Comparison of ENCODE assay signal across 8 mouse cellular contexts in the genomic region with DNA sequence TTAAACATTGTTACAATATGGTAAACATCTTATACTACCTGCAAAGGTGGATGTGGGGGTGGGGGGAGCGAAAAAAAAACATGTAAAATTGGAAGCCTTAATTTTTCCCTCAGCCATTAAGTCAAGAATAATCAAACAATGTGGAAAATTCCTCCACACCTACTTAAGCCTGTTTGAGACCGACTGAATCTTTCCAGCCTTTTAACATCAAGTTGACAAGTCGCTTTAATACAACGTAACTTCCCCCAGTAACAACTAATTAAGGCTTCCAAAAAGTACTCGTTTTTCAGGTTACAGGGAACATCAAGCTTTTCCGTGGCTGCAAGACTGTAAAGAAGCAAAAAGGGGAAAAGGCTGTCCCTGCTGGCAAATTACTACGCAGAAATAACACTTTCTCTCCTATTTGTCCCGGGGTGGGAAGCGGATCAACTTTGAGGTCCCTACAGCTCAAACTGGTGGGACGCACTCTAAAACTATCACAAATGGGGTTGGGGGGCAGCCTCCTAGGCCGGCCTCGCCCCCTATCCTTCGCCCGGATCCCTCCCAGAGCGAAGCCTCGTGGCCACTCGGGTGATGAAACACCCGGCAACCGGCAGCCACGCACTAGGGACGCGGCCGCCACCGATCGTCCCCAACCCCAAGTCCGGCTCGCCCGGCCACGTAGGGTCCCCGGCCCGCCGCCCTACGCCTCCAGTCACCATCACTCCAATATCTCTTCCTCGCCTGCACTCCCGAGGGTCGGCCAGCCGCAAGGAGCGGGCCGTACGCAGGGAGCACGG. TPM values are rescaled to one million over a fixed set of nuclear protein-coding genes. Genes with fewer than 3 reads are reported as not detected.
DNase-seq lines count a peak whose midpoint lies in the region; ATAC-seq and TF ChIP-seq lines count a peak whose summit lies in the region.

No protein-coding gene starts in this region.

- no peak for DNase-seq in heart, postnatal 36 days
- DNase-seq in limb, embryonic 14.5 days (ENCODE audit: low spot score): peak; percentile 45
- DNase-seq in left cerebral cortex, postnatal 14 days (ENCODE audit: low spot score in 2 of 2): no peak
- no peak for DNase-seq in gastrocnemius, postnatal 25 days

- no peak for TF ChIP-seq EP300 in ES-Bruce4 (IDR thresholded peaks at IDR 0.05; ENCODE audit: insufficient read depth, low read depth, low read length)

- intact Hi-C loops in heart, postnatal 36 days (cut with DNase I): loop anchor here (2.0 kb wide), 1 partner anchor 39 kb away; a partner anchor contains a TSS
- intact Hi-C loops in left cerebral cortex, postnatal 14 days (cut with DNase I): no loop called here

- peaks cover 19% of the 10 kb centered on the region for H3K36me3 ChIP-seq in heart, embryonic 12.5 days
- peaks cover 17% of the 10 kb centered on the region for H3K36me3 ChIP-seq in ES-Bruce4 (ENCODE audit: control insufficient read depth, insufficient read depth, low read length, poor library complexity, severe bottlenecking)
- H3K36me3 ChIP-seq in erythroblast, embryonic 14.5 days (ENCODE audit: control insufficient read depth): peaks cover 29% of the 10 kb centered on the region
- H3K36me3 ChIP-seq in limb, embryonic 14.5 days (ENCODE audit: control insufficient read depth, insufficient read depth, low read length): peaks cover 23% of the 10 kb centered on the region
- peaks cover 18% of the 10 kb centered on the region for H3K36me3 ChIP-seq in neural tube, embryonic 13.5 days

- H3K4me2 ChIP-seq in heart, embryonic 12.5 days: peak overlapping the region; percentile 78
- H3K4me2 ChIP-seq in limb, embryonic 14.5 days (replicated peaks; ENCODE audit: low read depth, low read length, severe bottlenecking): peak overlapping the region; percentile 82
- H3K4me2 ChIP-seq in neural tube, embryonic 13.5 days: peak overlapping the region; percentile 73

- peak; percentile 69 for ATAC-seq in heart, embryonic 12.5 days (ENCODE audit: insufficient number of reproducible peaks, low FRiP score)
- ATAC-seq in limb, embryonic 14.5 days (ENCODE audit: low FRiP score, low read depth): no peak; the same call in 1 of the 2 replicates
- no peak; the same call in 1 of the 2 replicates for ATAC-seq in neural tube, embryonic 13.5 days (ENCODE audit: low read depth)

- 1% methylated on average over 41 of the region's 41 CpGs for WGBS in heart, embryonic 12.5 days
- 1% methylated on average over 41 of the region's 41 CpGs for WGBS in limb, embryonic 14.5 days
- WGBS in neural tube, embryonic 13.5 days: under 1% methylated on average over 41 of the region's 41 CpGs

- peak overlapping the region; percentile 97 for H3K27ac ChIP-seq in heart, embryonic 12.5 days (ENCODE audit: poor library complexity, severe bottlenecking)
- peak overlapping the region; percentile 80 for H3K27ac ChIP-seq in ES-Bruce4 (ENCODE audit: insufficient read depth, low read length)
- peak overlapping the region; percentile 88 for H3K27ac ChIP-seq in limb, embryonic 14.5 days (replicated peaks; ENCODE audit: low read depth, low read length)
- peak overlapping the region; percentile 91 for H3K27ac ChIP-seq in neural tube, embryonic 13.5 days (replicated peaks)

- H3K4me1 ChIP-seq in heart, embryonic 12.5 days (replicated peaks): peaks cover 15% of the 10 kb centered on the region
- peaks cover 2% of the 10 kb centered on the region for H3K4me1 ChIP-seq in ES-Bruce4 (ENCODE audit: control insufficient read depth, insufficient read depth, low read length)
- H3K4me1 ChIP-seq in erythroblast, embryonic 14.5 days (ENCODE audit: control insufficient read depth): peaks cover 36% of the 10 kb centered on the region
- peaks cover 9% of the 10 kb centered on the region for H3K4me1 ChIP-seq in limb, embryonic 14.5 days (ENCODE audit: control insufficient read depth, insufficient read depth, low read length)
- H3K4me1 ChIP-seq in neural tube, embryonic 13.5 days (replicated peaks): peaks cover 20% of the 10 kb centered on the region

- no peaks in the 10 kb centered on the region for H3K27me3 ChIP-seq in heart, embryonic 12.5 days (replicated peaks)
- H3K27me3 ChIP-seq in ES-Bruce4 (ENCODE audit: control insufficient read depth, insufficient read depth, low read length, poor library complexity, severe bottlenecking): no peaks in the 10 kb centered on the region
- no peaks in the 10 kb centered on the region for H3K27me3 ChIP-seq in erythroblast, embryonic 14.5 days (ENCODE audit: control insufficient read depth)
- H3K27me3 ChIP-seq in limb, embryonic 14.5 days (ENCODE audit: control insufficient read depth, insufficient read depth, low read length): no peaks in the 10 kb centered on the region
- H3K27me3 ChIP-seq in neural tube, embryonic 13.5 days: no peaks in the 10 kb centered on the region

- H3K4me3 ChIP-seq in heart, embryonic 12.5 days: peak overlapping the region; percentile 81
- peak overlapping the region; percentile 90 for H3K4me3 ChIP-seq in ES-Bruce4 (ENCODE audit: low read depth, low read length)
- H3K4me3 ChIP-seq in erythroblast, embryonic 14.5 days (replicated peaks): peak overlapping the region; percentile 91
- H3K4me3 ChIP-seq in limb, embryonic 14.5 days (replicated peaks; ENCODE audit: low read length): peak overlapping the region; percentile 91
- H3K4me3 ChIP-seq in neural tube, embryonic 13.5 days: peak overlapping the region; percentile 83

- H3K9ac ChIP-seq in heart, embryonic 12.5 days: peak overlapping the region; percentile 87
- H3K9ac ChIP-seq in ES-Bruce4 (ENCODE audit: low read depth, poor library complexity, severe bottlenecking): peak overlapping the region; percentile 86
- H3K9ac ChIP-seq in limb, embryonic 14.5 days (ENCODE audit: low read depth, low read length, severe bottlenecking): peak overlapping the region; percentile 86
- H3K9ac ChIP-seq in neural tube, embryonic 13.5 days: peak overlapping the region; percentile 89

- no peak for TF ChIP-seq POLR2A in ES-Bruce4 (IDR thresholded peaks at IDR 0.05; ENCODE audit: insufficient read depth, low read length)
- no peak for TF ChIP-seq POLR2A in limb, embryonic 14.5 days (IDR thresholded peaks at IDR 0.05; ENCODE audit: borderline replicate concordance, extremely low read depth, insufficient read depth, insufficient read length)

- H3K9me3 ChIP-seq in heart, embryonic 12.5 days (replicated peaks): no peaks in the 10 kb centered on the region
- H3K9me3 ChIP-seq in ES-Bruce4 (replicated peaks; ENCODE audit: control insufficient read depth, insufficient read depth, low read length, poor library complexity, severe bottlenecking): no peaks in the 10 kb centered on the region
- no peaks in the 10 kb centered on the region for H3K9me3 ChIP-seq in erythroblast, embryonic 14.5 days (ENCODE audit: control insufficient read depth, low read length)
- no peaks in the 10 kb centered on the region for H3K9me3 ChIP-seq in limb, embryonic 14.5 days (ENCODE audit: control insufficient read depth, low read length)
- no peaks in the 10 kb centered on the region for H3K9me3 ChIP-seq in neural tube, embryonic 13.5 days

- TF ChIP-seq CTCF in ES-Bruce4 (IDR thresholded peaks at IDR 0.05; ENCODE audit: low read depth, low read length): no peak

RNA-seq across cellular contexts. Expression of a gene that starts 0.5 kb away (rescaled TPM):
- polyA plus RNA-seq in heart, embryonic 12.5 days (2016; fragmentation: Nextera tagmentation; extraction: Ambion mirVana): 43.7 and 47.6 TPM in 2 replicates
- total RNA-seq in heart, postnatal 36 days (2021): 10 to 100 TPM; 21.9 to 29.4 TPM
- polyA plus RNA-seq in ES-Bruce4 (2011; ENCODE audit: insufficient read depth, insufficient read length, low read depth, missing spikeins): 132 and 139 TPM in 2 replicates
- 0.26 and 1.7 TPM in 2 replicates for polyA plus RNA-seq in erythroblast, embryonic 14.5 days (2012)
- 103 and 140 TPM in 2 replicates for polyA plus RNA-seq in limb, embryonic 14.5 days (2012; rRNA removed)
- 58.1 and 58.8 TPM in 2 replicates for polyA plus RNA-seq in limb, embryonic 14.5 days (2014; fragmentation: Nextera tagmentation; extraction: Ambion mirVana)
- polyA plus RNA-seq in neural tube, embryonic 13.5 days (2015; fragmentation: Nextera tagmentation; extraction: Ambion mirVana): 26.3 and 36.0 TPM in 2 replicates
- 10 to 100 TPM; 62.1 to 67.3 TPM for total RNA-seq in left cerebral cortex, postnatal 14 days (2021)
- total RNA-seq in gastrocnemius, postnatal 25 days (2021): 10 to 100 TPM; 18.8 to 20.8 TPM

RNA-seq across cellular contexts. Expression of a gene that starts 15.8 kb away (rescaled TPM):
- 0.09 TPM in 1 of 2 replicates, not detected in the other for polyA plus RNA-seq in heart, embryonic 12.5 days (2016; fragmentation: Nextera tagmentation; extraction: Ambion mirVana)
- total RNA-seq in heart, postnatal 36 days (2021): not detected
- 0.51 and 0.75 TPM in 2 replicates for polyA plus RNA-seq in ES-Bruce4 (2011; ENCODE audit: insufficient read depth, insufficient read length, low read depth, missing spikeins)
- not detected in 2 replicates for polyA plus RNA-seq in erythroblast, embryonic 14.5 days (2012)
- polyA plus RNA-seq in limb, embryonic 14.5 days (2012; rRNA removed): 1.1 and 1.4 TPM in 2 replicates
- 0.98 and 1.1 TPM in 2 replicates for polyA plus RNA-seq in limb, embryonic 14.5 days (2014; fragmentation: Nextera tagmentation; extraction: Ambion mirVana)
- polyA plus RNA-seq in neural tube, embryonic 13.5 days (2015; fragmentation: Nextera tagmentation; extraction: Ambion mirVana): 0.20 TPM in 1 of 2 replicates, not detected in the other
- under 1 TPM; 0.15 to 0.42 TPM for total RNA-seq in left cerebral cortex, postnatal 14 days (2021)
- total RNA-seq in gastrocnemius, postnatal 25 days (2021): not detected

RNA-seq across cellular contexts. Expression of a gene that starts 39.0 kb away (rescaled TPM):
- 23.9 and 27.7 TPM in 2 replicates for polyA plus RNA-seq in heart, embryonic 12.5 days (2016; fragmentation: Nextera tagmentation; extraction: Ambion mirVana)
- 10 to 100 TPM; 19.3 to 23.9 TPM for total RNA-seq in heart, postnatal 36 days (2021)
- polyA plus RNA-seq in ES-Bruce4 (2011; ENCODE audit: insufficient read depth, insufficient read length, low read depth, missing spikeins): 50.4 and 51.4 TPM in 2 replicates
- 0.09 and 0.18 TPM in 2 replicates for polyA plus RNA-seq in erythroblast, embryonic 14.5 days (2012)
- polyA plus RNA-seq in limb, embryonic 14.5 days (2012; rRNA removed): 28.3 and 32.2 TPM in 2 replicates
- 30.0 and 32.8 TPM in 2 replicates for polyA plus RNA-seq in limb, embryonic 14.5 days (2014; fragmentation: Nextera tagmentation; extraction: Ambion mirVana)
- 28.9 and 36.3 TPM in 2 replicates for polyA plus RNA-seq in neural tube, embryonic 13.5 days (2015; fragmentation: Nextera tagmentation; extraction: Ambion mirVana)
- total RNA-seq in left cerebral cortex, postnatal 14 days (2021): 10 to 100 TPM; 42.5 to 44.6 TPM
- 10 to 100 TPM; 10.6 to 11.5 TPM for total RNA-seq in gastrocnemius, postnatal 25 days (2021)

Comparison
In these comparisons a context has a peak if more than half of its experiments do, and no peak if none do; other contexts are left out.
1. RNA of a gene that starts 39.0 kb away (polyA plus RNA-seq): 50.4 to 51.4 TPM in ES-Bruce4, 28.3 to 32.8 TPM in limb, embryonic 14.5 days, 28.9 to 36.3 TPM in neural tube, embryonic 13.5 days and 23.9 to 27.7 TPM in heart, embryonic 12.5 days; 0.09 to 0.18 TPM in erythroblast, embryonic 14.5 days; every median in the first group is over 10 times any median in the second.
2. Peak in every context shown above with its lines, with median percentiles within 50 percentile points of each other: H3K27ac ChIP-seq, H3K4me2 ChIP-seq, H3K4me3 ChIP-seq and H3K9ac ChIP-seq.